Mouse (Mus musculus): Measurements from ENCODE around the gene Kif17.

The Kif17 gene

DNA sequence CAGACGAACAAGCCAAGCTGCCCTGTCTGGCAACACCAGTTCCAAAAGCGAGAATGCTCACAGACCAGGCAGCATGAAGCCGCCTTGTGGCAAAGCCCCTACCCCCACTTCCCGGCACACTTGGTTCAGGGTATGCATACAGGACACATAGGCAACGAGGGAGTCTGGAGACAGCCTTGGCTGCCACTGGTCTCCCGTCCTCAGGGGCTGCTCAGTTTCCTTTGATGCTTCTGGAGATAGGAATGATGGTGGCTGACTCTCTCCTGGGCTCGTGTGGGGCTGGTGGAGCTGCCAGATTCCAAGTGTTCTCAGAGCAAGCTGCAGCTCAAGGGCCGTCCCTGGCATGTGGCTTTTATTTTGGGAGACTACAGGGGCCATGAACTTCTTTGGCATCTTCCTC lies 91.2 kb downstream of the Kif17 start:
- DNase-seq (ENCODE audit: low read depth): no peak

GRCm38 (mm10) chr4:138342048-138342447 lies 91.8 kb downstream of the Kif17 start:
- DNase-seq (ENCODE audit: low read depth): no peak

- no peak for DNase-seq (ENCODE audit: low read depth)
Measured at GRCm38 (mm10) chr4:138342778-138343177, 92.5 kb downstream of the Kif17 start.

- DNase-seq (ENCODE audit: low read depth): no peak
Measured at GRCm38 (mm10) chr4:138343341-138343837, 93.2 kb downstream of the Kif17 start.

- no peak for DNase-seq (ENCODE audit: low read depth)
Measured at GRCm38 (mm10) chr4:138344891-138345545, 94.8 kb downstream of the Kif17 start.

- DNase-seq (ENCODE audit: low read depth): no peak
Measured at GRCm38 (mm10) chr4:138347280-138347679, 97.0 kb downstream of the Kif17 start.

DNA sequence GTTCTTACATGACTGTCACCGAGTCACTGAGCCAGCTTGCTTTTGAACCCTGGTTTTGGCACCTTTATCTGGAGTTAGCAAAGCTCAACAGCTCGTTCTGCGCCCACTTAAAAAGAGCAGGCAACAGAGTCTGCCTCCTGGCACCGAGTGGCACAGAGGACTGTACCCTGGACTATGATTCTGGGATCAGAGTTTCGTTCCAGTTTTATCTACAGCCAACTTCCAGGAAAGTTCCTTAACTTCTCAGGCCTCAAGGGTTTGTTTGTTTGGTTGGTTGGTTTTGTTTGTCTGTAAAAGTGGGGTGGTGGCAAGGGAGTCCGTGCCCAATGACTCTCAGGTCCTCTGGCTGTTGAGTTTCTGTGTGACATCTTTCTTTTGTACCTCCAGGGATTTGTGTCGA lies 98.5 kb downstream of the Kif17 start:
- DNase-seq (ENCODE audit: low read depth): no peak
